Mouse (Mus musculus): ENCODE results near the gene Gm21974. TPM values are rescaled to one million over a fixed set of nuclear protein-coding genes. Genes with fewer than 3 reads are reported as not detected.
"Not testable (repeated sequence)": the region's sequence is repeated elsewhere in the genome, so short reads cannot be mapped to it uniquely, and the experiment has no call there.

Gene Gm21974
- polyA plus RNA-seq (2011; ENCODE audit: insufficient read depth, insufficient read length, low read depth, missing spikeins), result not detected in 2 replicates

DNA sequence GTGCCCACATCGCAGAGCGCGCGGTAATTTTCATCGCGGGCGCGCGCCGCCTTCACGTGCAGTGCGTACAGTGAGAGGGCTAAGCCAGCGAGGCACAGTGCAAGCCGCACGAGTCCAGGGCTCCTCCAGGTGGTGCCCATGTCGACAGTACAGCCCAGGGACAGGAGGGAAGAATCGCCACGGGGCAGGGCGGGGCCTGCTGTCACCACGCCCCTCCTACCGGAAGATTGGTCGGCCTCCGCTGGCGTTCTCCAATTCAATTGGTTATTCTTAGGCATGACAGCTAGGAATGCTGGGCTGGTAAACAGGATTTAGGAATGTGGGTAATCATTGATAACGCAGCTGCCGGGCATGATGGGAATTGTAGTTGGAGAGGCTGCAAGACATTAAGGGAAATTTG, at the start of gene Gm21974, which contains the start of gene Vkorc1:
Gene Gm21974 (minus strand): TSS at position 13 of the 400 bp plus-strand sequence.
Gene Vkorc1 (minus strand): TSS at position 176 of the 400 bp plus-strand sequence.
- Histone ChIP-seq H3K9ac (ENCODE audit: low read depth, poor library complexity, severe bottlenecking) (peak within 1 kb of the TSS; percentile 45), H3K27ac (ENCODE audit: insufficient read depth, low read length) (no peak within 1 kb of the TSS), H3K4me1 (ENCODE audit: control insufficient read depth, insufficient read depth, low read length) (no peaks in the 10 kb centered on the region), H3K27me3 (ENCODE audit: control insufficient read depth, insufficient read depth, low read length, poor library complexity, severe bottlenecking) (no peaks in the 10 kb centered on the region), H3K36me3 (ENCODE audit: control insufficient read depth, insufficient read depth, low read length, poor library complexity, severe bottlenecking) (no peaks in the 10 kb centered on the region), H3K9me3 (replicated peaks; ENCODE audit: control insufficient read depth, insufficient read depth, low read length, poor library complexity, severe bottlenecking) (no peaks in the 10 kb centered on the region), H3K4me3 (ENCODE audit: low read depth, low read length) (peak within 1 kb of the TSS; percentile 72)
- TF ChIP-seq EP300 (IDR thresholded peaks at IDR 0.05; ENCODE audit: insufficient read depth, low read depth, low read length) (peak; percentile 58; the same call in 1 of the 2 replicates), POLR2A (IDR thresholded peaks at IDR 0.05; ENCODE audit: insufficient read depth, low read length) (no peak)

DNA sequence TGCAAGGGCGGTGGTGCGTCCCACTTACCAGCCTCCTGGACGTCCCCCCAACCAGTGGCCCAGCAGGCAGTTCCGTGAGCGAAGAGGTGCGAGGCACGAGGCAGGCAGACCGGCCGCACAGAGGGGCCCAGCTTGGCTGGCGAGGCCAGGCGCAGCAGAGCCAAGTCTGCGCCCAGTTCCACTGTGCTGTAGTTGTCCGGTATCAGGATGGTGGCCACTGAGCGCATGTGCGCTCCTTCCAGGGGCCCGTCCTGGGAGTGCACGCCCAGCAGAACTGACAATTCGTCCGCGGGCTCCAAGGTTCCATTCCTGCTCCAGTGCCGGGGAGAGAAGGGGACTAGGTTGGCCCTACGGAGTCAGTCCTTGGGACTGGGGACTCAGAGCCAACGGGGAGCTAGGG, 49.4 kb upstream of the Gm21974 start:
- H3K9me3 ChIP-seq (replicated peaks; ENCODE audit: control insufficient read depth, insufficient read depth, low read length, poor library complexity, severe bottlenecking), result no peaks in the 10 kb centered on the region
- H3K4me3 ChIP-seq (ENCODE audit: low read depth, low read length), result peak overlapping the region; percentile 35
- no peaks in the 10 kb centered on the region for H3K27me3 ChIP-seq (ENCODE audit: control insufficient read depth, insufficient read depth, low read length, poor library complexity, severe bottlenecking)
- peak overlapping the region; percentile 24 for H3K9ac ChIP-seq (ENCODE audit: low read depth, poor library complexity, severe bottlenecking)
- H3K4me1 ChIP-seq (ENCODE audit: control insufficient read depth, insufficient read depth, low read length), result peaks cover 6% of the 10 kb centered on the region
- no peak overlapping the region for H3K27ac ChIP-seq (ENCODE audit: insufficient read depth, low read length)
- no peak for TF ChIP-seq CTCF (IDR thresholded peaks at IDR 0.05; ENCODE audit: low read depth, low read length)
- TF ChIP-seq EP300 (IDR thresholded peaks at IDR 0.05; ENCODE audit: insufficient read depth, low read depth, low read length), result no peak
- no peak for TF ChIP-seq POLR2A (IDR thresholded peaks at IDR 0.05; ENCODE audit: insufficient read depth, low read length)
- H3K36me3 ChIP-seq (ENCODE audit: control insufficient read depth, insufficient read depth, low read length, poor library complexity, severe bottlenecking), result no peaks in the 10 kb centered on the region

DNA sequence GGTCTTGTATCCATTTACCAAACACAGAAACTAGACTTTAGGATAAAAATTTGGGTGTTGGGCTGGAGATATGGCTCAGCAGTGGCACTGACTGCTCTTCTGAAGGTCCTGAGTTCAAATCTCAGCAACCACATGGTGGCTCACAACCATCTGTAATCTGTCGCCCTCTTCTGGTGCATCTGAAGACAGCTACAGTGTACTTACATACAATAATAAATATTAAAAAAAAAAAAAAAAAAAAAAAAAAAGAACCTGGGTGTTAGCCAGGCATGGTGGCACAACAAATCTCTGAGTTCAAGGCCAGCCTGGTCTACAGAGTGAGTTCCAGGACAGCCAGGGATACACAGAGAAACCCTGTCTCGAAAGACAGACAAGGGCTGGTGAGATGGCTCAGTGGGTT, 46.8 kb upstream of the Gm21974 start:
- not testable (repeated sequence) for H3K36me3 ChIP-seq (ENCODE audit: control insufficient read depth, insufficient read depth, low read length, poor library complexity, severe bottlenecking); H3K27ac ChIP-seq (ENCODE audit: insufficient read depth, low read length); H3K4me1 ChIP-seq (ENCODE audit: control insufficient read depth, insufficient read depth, low read length); H3K27me3 ChIP-seq (ENCODE audit: control insufficient read depth, insufficient read depth, low read length, poor library complexity, severe bottlenecking); H3K4me3 ChIP-seq (ENCODE audit: low read depth, low read length); H3K9ac ChIP-seq (ENCODE audit: low read depth, poor library complexity, severe bottlenecking); H3K9me3 ChIP-seq (replicated peaks; ENCODE audit: control insufficient read depth, insufficient read depth, low read length, poor library complexity, severe bottlenecking)

- Histone ChIP-seq H3K27ac (ENCODE audit: insufficient read depth, low read length) (no peak overlapping the region), H3K9ac (ENCODE audit: low read depth, poor library complexity, severe bottlenecking) (peak overlapping the region; percentile 85), H3K36me3 (ENCODE audit: control insufficient read depth, insufficient read depth, low read length, poor library complexity, severe bottlenecking) (no peaks in the 10 kb centered on the region), H3K4me3 (ENCODE audit: low read depth, low read length) (peak overlapping the region; percentile 81), H3K9me3 (replicated peaks; ENCODE audit: control insufficient read depth, insufficient read depth, low read length, poor library complexity, severe bottlenecking) (no peaks in the 10 kb centered on the region), H3K4me1 (ENCODE audit: control insufficient read depth, insufficient read depth, low read length) (peaks cover 2% of the 10 kb centered on the region), H3K27me3 (ENCODE audit: control insufficient read depth, insufficient read depth, low read length, poor library complexity, severe bottlenecking) (no peaks in the 10 kb centered on the region)
- TF ChIP-seq POLR2A (IDR thresholded peaks at IDR 0.05; ENCODE audit: insufficient read depth, low read length), result no peak
- TF ChIP-seq EP300 (IDR thresholded peaks at IDR 0.05; ENCODE audit: insufficient read depth, low read depth, low read length), result no peak
- TF ChIP-seq CTCF (IDR thresholded peaks at IDR 0.05; ENCODE audit: low read depth, low read length), result no peak
These were observed 41.1 kb upstream of the Gm21974 start for GRCm38 (mm10) chr7:127936216-127936884.

GRCm38 (mm10) chr7:127935748-127936159, 40.5 kb upstream of the Gm21974 start:
- Histone ChIP-seq H3K27ac (ENCODE audit: insufficient read depth, low read length) (no peak overlapping the region), H3K27me3 (ENCODE audit: control insufficient read depth, insufficient read depth, low read length, poor library complexity, severe bottlenecking) (no peaks in the 10 kb centered on the region), H3K9me3 (replicated peaks; ENCODE audit: control insufficient read depth, insufficient read depth, low read length, poor library complexity, severe bottlenecking) (no peaks in the 10 kb centered on the region), H3K4me3 (ENCODE audit: low read depth, low read length) (peak overlapping the region; percentile 81), H3K36me3 (ENCODE audit: control insufficient read depth, insufficient read depth, low read length, poor library complexity, severe bottlenecking) (no peaks in the 10 kb centered on the region), H3K4me1 (ENCODE audit: control insufficient read depth, insufficient read depth, low read length) (peaks cover 2% of the 10 kb centered on the region), H3K9ac (ENCODE audit: low read depth, poor library complexity, severe bottlenecking) (peak overlapping the region; percentile 85)
- no peak for TF ChIP-seq POLR2A (IDR thresholded peaks at IDR 0.05; ENCODE audit: insufficient read depth, low read length)
- no peak for TF ChIP-seq EP300 (IDR thresholded peaks at IDR 0.05; ENCODE audit: insufficient read depth, low read depth, low read length)
- no peak for TF ChIP-seq CTCF (IDR thresholded peaks at IDR 0.05; ENCODE audit: low read depth, low read length)

DNA sequence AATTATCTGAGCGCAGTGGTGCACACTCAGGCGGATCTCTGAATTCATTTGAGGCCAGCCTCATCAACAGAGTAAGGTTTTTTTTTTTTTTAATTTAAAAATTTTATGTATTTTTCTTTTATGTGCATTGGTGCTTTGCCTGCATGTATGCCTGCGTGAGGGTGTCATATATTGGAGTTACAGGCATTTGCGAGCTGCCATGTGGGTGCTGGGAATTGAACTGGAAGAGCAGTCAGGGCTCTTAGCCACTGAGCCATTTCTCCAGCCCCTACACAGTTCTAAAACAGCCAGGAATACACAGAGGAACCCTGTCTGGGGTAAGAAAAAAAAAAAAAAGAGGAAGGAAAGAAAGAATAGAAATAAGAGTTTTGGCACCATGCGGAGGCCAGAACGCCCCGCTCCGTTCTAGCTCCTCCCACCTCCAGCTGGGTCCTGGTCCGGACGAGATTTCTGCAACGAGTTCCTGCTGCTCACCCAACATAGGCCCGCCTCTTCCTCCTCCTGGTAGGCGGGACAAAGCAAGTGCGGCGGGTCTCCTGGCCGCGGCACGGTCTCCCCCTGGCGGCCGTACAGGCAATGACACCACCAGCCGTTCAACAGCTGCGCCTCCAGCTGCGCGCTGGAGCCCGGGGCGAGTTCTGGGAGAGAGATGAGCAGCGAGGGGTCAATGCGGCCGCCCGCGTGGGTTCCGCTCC, 39.9 kb upstream of the Gm21974 start:
- peak overlapping the region; percentile 81 for H3K4me3 ChIP-seq (ENCODE audit: low read depth, low read length)
- 0 out of 2 replicates have a peak overlapping the region, but pooled peaks have one; percentile 2 for H3K27ac ChIP-seq (ENCODE audit: insufficient read depth, low read length)
- peak overlapping the region; percentile 85 for H3K9ac ChIP-seq (ENCODE audit: low read depth, poor library complexity, severe bottlenecking)
- H3K27me3 ChIP-seq (ENCODE audit: control insufficient read depth, insufficient read depth, low read length, poor library complexity, severe bottlenecking), result no peaks in the 10 kb centered on the region
- TF ChIP-seq EP300 (IDR thresholded peaks at IDR 0.05; ENCODE audit: insufficient read depth, low read depth, low read length), result 0 out of 2 replicates have a peak, but pooled peaks have one; percentile 62
- peak; percentile 90 for TF ChIP-seq CTCF (IDR thresholded peaks at IDR 0.05; ENCODE audit: low read depth, low read length)
- TF ChIP-seq POLR2A (IDR thresholded peaks at IDR 0.05; ENCODE audit: insufficient read depth, low read length), result peak; percentile 92
- no peaks in the 10 kb centered on the region for H3K9me3 ChIP-seq (replicated peaks; ENCODE audit: control insufficient read depth, insufficient read depth, low read length, poor library complexity, severe bottlenecking)
- H3K36me3 ChIP-seq (ENCODE audit: control insufficient read depth, insufficient read depth, low read length, poor library complexity, severe bottlenecking), result no peaks in the 10 kb centered on the region
- H3K4me1 ChIP-seq (ENCODE audit: control insufficient read depth, insufficient read depth, low read length), result peaks cover 6% of the 10 kb centered on the region
